Mouse (Mus musculus) hematopoietic stem cell, adult 5-6 weeks (primary cell): Measurements from ENCODE around the gene Slco3a1. TPM values are rescaled to one million over a fixed set of nuclear protein-coding genes. Genes with fewer than 3 reads are reported as not detected.
"Not testable (repeated sequence)": the region's sequence is repeated elsewhere in the genome, so short reads cannot be mapped to it uniquely, and the experiment has no call there.

Experiments
- ATAC-seq, 2 experiments: fragments of 125-278 bp in 1 of 2; replicated peaks in 1 of 2; 2 replicates each; pipeline ENCODE4 v1.8.0; 2016 to 2017; ENCODE audit warnings: inconsistent platforms in 2 of 2, mild to moderate bottlenecking in 2 of 2, moderate number of reproducible peaks in 2 of 2, low read depth in 1 of 2, moderate TSS enrichment in 1 of 2; ENCODE audit not compliant: low FRiP score in 2 of 2, poor library complexity in 2 of 2, severe bottlenecking in 2 of 2, insufficient read depth in 1 of 2, low TSS enrichment in 1 of 2
- total RNA-seq: library from RNA; stranded (forward); fragments of 172-1452, 232-1000 nt; gene quantifications from 2 replicates; pipeline ENCODE4 v1.2.3, GENCODE M21; 2017

The Slco3a1 gene
- total RNA-seq, 1 experiment from 2014 or later, result 40.3 TPM

GRCm38 (mm10) chr7:74422731-74423130, 131.8 kb downstream of the Slco3a1 start:
- no peak for ATAC-seq

- ATAC-seq, result no peak
Measured at GRCm38 (mm10) chr7:74422002-74422401, 132.6 kb downstream of the Slco3a1 start.

DNA sequence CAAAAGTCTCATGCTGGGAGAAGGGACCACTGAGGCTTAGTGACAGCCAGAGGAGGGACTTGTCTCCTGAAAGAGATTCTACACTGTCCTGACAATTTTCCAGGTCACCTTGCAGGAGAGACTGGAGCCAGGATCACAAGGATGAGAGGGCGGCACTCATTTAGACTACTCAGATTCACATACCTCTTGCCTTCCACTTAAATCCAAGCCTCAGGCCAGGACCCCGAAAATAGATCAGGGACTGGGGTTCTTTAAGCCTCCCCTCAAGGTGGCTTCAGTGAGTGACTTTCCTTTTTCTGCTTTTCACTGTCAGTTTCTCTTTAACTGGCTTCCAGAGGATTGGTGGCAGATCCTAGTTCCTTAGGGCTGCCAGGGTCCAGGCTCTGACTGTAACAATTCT, 133.0 kb downstream of the Slco3a1 start:
- ATAC-seq, result no peak

DNA sequence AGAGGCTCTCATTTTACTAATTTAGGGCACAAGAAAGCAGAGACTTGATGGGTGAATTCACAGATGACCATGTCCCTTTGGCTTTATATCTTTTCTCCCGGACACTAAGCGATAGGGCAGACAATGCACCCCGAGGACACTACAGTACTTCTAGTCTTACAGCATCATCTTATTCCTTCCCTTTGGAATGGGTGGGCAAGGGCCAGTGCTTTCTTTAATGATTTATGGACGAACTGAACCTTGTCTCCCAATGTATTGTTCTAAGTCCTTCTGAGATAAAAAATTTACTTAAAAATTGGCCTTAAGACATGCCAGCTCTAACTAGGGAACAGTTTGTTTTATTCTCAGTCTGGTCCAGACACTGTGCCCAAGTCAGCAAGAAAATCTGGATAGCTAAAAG, 134.9 kb downstream of the Slco3a1 start:
- no peak for ATAC-seq

GRCm38 (mm10) chr7:74417009-74417408, 137.6 kb downstream of the Slco3a1 start:
- no peak for ATAC-seq

- no peak for ATAC-seq
Measured at GRCm38 (mm10) chr7:74415241-74415640, 139.3 kb downstream of the Slco3a1 start.

DNA sequence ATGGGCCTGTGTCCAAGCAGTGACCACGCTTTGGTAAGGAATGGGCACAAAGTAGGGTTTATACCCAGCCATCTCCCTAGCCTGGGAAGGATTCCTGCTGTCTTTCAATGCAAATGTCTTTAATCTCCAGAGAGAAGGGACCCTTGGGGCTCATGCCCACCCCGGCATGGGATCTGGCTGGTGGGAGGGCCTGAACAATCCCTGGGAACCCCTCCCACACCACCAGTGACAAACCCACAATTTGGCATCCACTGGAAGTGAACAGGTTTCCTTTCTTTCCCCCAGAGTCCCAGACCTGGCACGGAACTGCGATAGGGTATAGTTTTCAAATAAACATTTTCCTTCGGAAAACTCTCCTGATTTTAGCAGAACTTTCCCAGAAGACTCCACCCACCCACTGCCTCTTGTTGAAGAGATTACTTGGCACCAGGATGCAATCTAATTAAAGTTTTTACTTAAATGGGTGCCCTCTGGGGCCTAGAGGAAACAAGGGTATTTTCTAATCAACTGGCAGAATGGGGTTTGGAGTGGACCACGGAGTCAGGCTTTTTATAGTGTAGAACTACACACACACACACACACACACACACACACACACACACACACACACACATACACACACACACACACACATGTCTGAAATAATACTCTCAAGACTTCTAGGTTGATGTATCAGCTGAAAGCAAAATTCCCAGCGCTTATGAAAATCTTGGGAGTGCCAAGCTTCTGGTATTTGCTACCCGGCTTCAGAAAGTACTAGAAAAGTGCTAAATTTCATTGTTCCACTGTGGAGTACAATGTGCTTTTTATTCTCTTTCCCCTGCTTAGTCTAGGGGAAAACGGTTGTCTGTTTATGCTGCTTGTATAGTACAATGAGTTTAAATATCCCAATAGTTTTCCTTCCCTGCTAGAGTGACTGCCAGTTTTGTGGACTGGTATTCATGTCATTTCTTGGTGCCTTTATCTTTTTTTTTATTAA, 140.6 kb downstream of the Slco3a1 start:
- no peak for ATAC-seq

DNA sequence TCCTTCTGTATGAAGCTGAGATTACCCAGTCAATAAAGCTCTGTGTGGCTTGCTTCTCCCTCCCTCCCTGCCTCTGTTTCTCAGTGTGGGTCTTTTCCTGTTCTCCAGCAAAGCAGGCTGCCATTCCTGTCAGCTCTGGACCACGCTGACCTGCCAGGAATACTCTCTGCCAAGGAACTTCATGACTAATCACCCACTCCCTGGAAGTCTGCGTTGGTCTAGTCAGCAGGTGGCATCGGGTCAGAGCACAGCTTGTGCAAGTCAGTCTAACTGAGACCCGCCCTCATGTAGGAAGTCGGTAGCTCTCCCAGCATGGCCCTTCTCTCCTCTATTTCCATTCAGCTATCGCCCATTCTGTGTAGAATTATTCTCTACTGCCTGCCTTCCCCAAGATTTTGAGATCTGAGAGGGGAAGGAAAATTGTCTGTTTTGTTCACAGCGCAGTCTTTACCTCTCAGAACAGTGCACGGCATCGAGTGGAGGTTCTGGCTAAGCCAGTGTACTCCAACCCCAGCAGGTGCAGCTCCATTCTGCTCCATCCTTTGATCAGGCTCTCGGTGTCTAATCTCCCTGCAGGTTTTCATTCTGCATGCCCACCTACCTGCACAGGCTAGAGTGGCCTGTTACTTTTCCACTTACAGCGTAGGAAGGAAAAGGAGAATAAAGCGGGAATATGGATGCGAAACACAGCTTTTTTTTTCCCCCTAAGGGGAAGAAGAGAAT, 145.8 kb downstream of the Slco3a1 start:
- ATAC-seq, result no peak

DNA sequence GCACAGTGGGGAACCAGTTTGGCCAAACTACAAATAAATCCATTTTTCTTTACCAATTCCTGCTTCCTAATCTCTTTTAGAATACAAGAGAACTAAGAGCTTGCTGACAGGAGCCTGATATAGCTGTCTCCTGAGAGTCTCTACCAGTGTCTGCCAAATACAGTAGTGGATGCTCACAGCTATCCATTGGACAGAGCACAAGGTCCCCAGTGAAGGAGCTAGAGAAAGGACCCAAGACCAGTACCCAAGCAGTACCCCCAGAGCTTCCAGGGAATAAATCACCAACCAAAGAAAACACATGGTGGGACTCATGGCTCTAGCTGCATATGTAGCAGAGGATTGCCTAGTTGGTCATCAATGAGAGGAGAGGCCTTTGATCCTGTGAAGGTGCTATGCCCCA, 146.7 kb downstream of the Slco3a1 start:
- not testable (repeated sequence) for ATAC-seq

- no peak for ATAC-seq
Measured at GRCm38 (mm10) chr7:74399729-74400128, 154.9 kb downstream of the Slco3a1 start.

DNA sequence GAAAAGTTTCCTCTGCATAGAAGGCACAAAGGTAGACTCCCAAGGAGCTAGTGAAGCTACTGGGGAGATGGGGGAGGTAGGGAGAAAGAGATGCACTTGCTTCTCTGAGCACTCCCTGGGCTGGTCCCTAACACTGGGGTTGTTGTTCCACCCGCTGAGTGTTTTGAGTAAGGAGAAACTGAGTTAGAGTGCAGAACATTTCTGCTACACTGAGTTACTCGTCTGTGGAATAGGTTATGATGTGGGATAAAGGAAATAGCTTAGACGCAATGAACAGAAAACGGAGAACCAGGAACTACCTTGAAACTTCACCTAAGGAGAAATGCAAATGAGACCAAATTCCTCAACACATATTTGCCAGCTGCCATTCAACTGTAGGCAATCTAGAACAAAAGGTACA, 155.4 kb downstream of the Slco3a1 start:
- no peak for ATAC-seq

GRCm38 (mm10) chr7:74398326-74398725, 156.3 kb downstream of the Slco3a1 start:
- no peak for ATAC-seq

- no peak for ATAC-seq
Measured at GRCm38 (mm10) chr7:74391451-74391873, 163.1 kb downstream of the Slco3a1 start.

GRCm38 (mm10) chr7:74389570-74389969, 165.0 kb downstream of the Slco3a1 start:
- ATAC-seq, result no peak; a peak in 1 of 4 replicates

DNA sequence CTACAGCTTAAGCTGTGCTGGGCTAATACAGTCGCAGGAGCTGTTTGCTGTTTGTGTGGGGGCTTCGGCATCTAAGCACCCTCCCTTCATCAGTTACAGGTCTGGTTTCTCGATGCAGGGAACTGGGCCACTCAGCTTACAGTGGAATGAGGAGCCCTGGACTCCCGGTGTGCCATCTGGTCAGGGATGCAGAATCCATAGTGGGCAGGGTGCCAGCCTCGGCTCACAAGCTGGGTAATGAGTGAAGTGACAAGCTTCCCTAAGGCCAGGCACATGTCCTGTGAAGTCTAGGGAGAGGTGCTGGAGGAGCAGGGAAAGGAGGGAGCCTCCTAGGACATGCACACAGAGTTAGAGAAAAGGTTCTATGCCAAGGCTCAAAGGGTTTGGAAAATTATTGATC, 168.3 kb downstream of the Slco3a1 start:
- ATAC-seq, result no peak

DNA sequence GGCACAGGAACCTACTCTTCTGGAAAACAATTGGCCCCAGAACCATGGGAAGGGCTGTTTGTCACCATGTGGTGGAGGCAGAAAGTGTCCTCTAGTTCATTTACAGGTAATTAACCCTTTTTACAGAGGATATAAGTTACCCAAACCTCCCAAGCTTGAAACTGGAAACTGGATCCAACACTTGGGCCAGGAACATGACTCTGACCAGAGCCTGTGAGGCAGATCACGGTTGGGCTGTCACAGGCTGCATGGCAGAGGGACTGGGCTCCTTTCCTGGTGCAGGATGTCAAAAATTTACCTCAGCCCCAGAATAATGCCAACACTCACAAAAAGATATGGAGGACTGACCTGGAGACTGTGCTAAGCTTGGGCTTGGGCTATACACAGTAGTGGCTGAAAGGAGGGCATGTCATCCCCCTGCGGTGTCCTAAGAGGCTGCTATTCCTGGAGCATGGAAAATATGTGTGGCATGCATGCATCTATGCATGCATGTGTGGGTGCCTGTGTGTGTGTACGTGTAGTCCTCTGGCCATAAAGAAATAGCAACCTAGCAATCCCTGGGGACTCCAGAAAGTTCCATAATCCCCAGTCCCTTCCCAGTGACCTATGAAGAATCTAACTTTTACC, 171.4 kb downstream of the Slco3a1 start:
- no peak for ATAC-seq

- ATAC-seq, result no peak; a peak in 1 of 4 replicates
Measured at GRCm38 (mm10) chr7:74382286-74382685, 172.3 kb downstream of the Slco3a1 start.

- no peak for ATAC-seq
Measured at GRCm38 (mm10) chr7:74381881-74382281, 172.7 kb downstream of the Slco3a1 start.
